Mouse (Mus musculus): Measurements from ENCODE around the gene Rhot1. TPM values are rescaled to one million over a fixed set of nuclear protein-coding genes. Genes with fewer than 3 reads are reported as not detected.

Gene Rhot1
- polyA plus RNA-seq, 1 experiment = 48.5 TPM

- DNase-seq (ENCODE audit: low read depth) = no peak
- TF ChIP-seq POLR2A (IDR thresholded peaks at IDR 0.05; ENCODE audit: borderline replicate concordance, extremely low read depth, insufficient read depth, insufficient read length, poor library complexity, severe bottlenecking) (no peak), CTCF (IDR thresholded peaks at IDR 0.05; ENCODE audit: borderline replicate concordance, extremely low read depth, insufficient read depth, insufficient read length) (no peak)
These were observed 29.5 kb downstream of the Rhot1 start for GRCm38 (mm10) chr11:80238306-80238705.

- TF ChIP-seq POLR2A (IDR thresholded peaks at IDR 0.05; ENCODE audit: borderline replicate concordance, extremely low read depth, insufficient read depth, insufficient read length, poor library complexity, severe bottlenecking) = no peak
- no peak for TF ChIP-seq CTCF (IDR thresholded peaks at IDR 0.05; ENCODE audit: borderline replicate concordance, extremely low read depth, insufficient read depth, insufficient read length)
- no peak for DNase-seq (ENCODE audit: low read depth)
These were observed 38.2 kb downstream of the Rhot1 start for GRCm38 (mm10) chr11:80247026-80247425.

- DNase-seq (ENCODE audit: low read depth) = no peak
- TF ChIP-seq CTCF (IDR thresholded peaks at IDR 0.05; ENCODE audit: borderline replicate concordance, extremely low read depth, insufficient read depth, insufficient read length) (no peak), POLR2A (IDR thresholded peaks at IDR 0.05; ENCODE audit: borderline replicate concordance, extremely low read depth, insufficient read depth, insufficient read length, poor library complexity, severe bottlenecking) (no peak)
These were observed 39.7 kb downstream of the Rhot1 start for GRCm38 (mm10) chr11:80248531-80248930.

- TF ChIP-seq POLR2A (IDR thresholded peaks at IDR 0.05; ENCODE audit: borderline replicate concordance, extremely low read depth, insufficient read depth, insufficient read length, poor library complexity, severe bottlenecking) = no peak
- TF ChIP-seq CTCF (IDR thresholded peaks at IDR 0.05; ENCODE audit: borderline replicate concordance, extremely low read depth, insufficient read depth, insufficient read length) = no peak
- no peak for DNase-seq (ENCODE audit: low read depth)
These were observed 55.3 kb downstream of the Rhot1 start for GRCm38 (mm10) chr11:80264137-80264536.

- TF ChIP-seq CTCF (IDR thresholded peaks at IDR 0.05; ENCODE audit: borderline replicate concordance, extremely low read depth, insufficient read depth, insufficient read length) = no peak
- no peak for TF ChIP-seq POLR2A (IDR thresholded peaks at IDR 0.05; ENCODE audit: borderline replicate concordance, extremely low read depth, insufficient read depth, insufficient read length, poor library complexity, severe bottlenecking)
- DNase-seq (ENCODE audit: low read depth) = no peak
These were observed 62.3 kb downstream of the Rhot1 start for GRCm38 (mm10) chr11:80271096-80271495.

GRCm38 (mm10) chr11:80275011-80275410, 66.2 kb downstream of the Rhot1 start:
- DNase-seq (ENCODE audit: low read depth) = no peak
- TF ChIP-seq POLR2A (IDR thresholded peaks at IDR 0.05; ENCODE audit: borderline replicate concordance, extremely low read depth, insufficient read depth, insufficient read length, poor library complexity, severe bottlenecking) (no peak), CTCF (IDR thresholded peaks at IDR 0.05; ENCODE audit: borderline replicate concordance, extremely low read depth, insufficient read depth, insufficient read length) (no peak)

- DNase-seq (ENCODE audit: low read depth) = no peak
- no peak for TF ChIP-seq POLR2A (IDR thresholded peaks at IDR 0.05; ENCODE audit: borderline replicate concordance, extremely low read depth, insufficient read depth, insufficient read length, poor library complexity, severe bottlenecking)
- no peak for TF ChIP-seq CTCF (IDR thresholded peaks at IDR 0.05; ENCODE audit: borderline replicate concordance, extremely low read depth, insufficient read depth, insufficient read length)
These were observed 69.2 kb downstream of the Rhot1 start for GRCm38 (mm10) chr11:80278054-80278453.

GRCm38 (mm10) chr11:80283786-80284185, 75.0 kb downstream of the Rhot1 start:
- DNase-seq (ENCODE audit: low read depth) = no peak
- TF ChIP-seq POLR2A (IDR thresholded peaks at IDR 0.05; ENCODE audit: borderline replicate concordance, extremely low read depth, insufficient read depth, insufficient read length, poor library complexity, severe bottlenecking) (no peak), CTCF (IDR thresholded peaks at IDR 0.05; ENCODE audit: borderline replicate concordance, extremely low read depth, insufficient read depth, insufficient read length) (no peak)

GRCm38 (mm10) chr11:80284641-80285040, 75.8 kb downstream of the Rhot1 start:
- no peak for TF ChIP-seq CTCF (IDR thresholded peaks at IDR 0.05; ENCODE audit: borderline replicate concordance, extremely low read depth, insufficient read depth, insufficient read length)
- TF ChIP-seq POLR2A (IDR thresholded peaks at IDR 0.05; ENCODE audit: borderline replicate concordance, extremely low read depth, insufficient read depth, insufficient read length, poor library complexity, severe bottlenecking) = no peak
- no peak for DNase-seq (ENCODE audit: low read depth)

GRCm38 (mm10) chr11:80287150-80287549, 78.3 kb downstream of the Rhot1 start:
- TF ChIP-seq POLR2A (IDR thresholded peaks at IDR 0.05; ENCODE audit: borderline replicate concordance, extremely low read depth, insufficient read depth, insufficient read length, poor library complexity, severe bottlenecking) = no peak
- peak; percentile 94 for TF ChIP-seq CTCF (IDR thresholded peaks at IDR 0.05; ENCODE audit: borderline replicate concordance, extremely low read depth, insufficient read depth, insufficient read length)
- peak; percentile 86 for DNase-seq (ENCODE audit: low read depth)

- peak; percentile 80 for DNase-seq (ENCODE audit: low read depth)
- TF ChIP-seq CTCF (IDR thresholded peaks at IDR 0.05; ENCODE audit: borderline replicate concordance, extremely low read depth, insufficient read depth, insufficient read length) (no peak), POLR2A (IDR thresholded peaks at IDR 0.05; ENCODE audit: borderline replicate concordance, extremely low read depth, insufficient read depth, insufficient read length, poor library complexity, severe bottlenecking) (peak; percentile 39; the same call in 1 of the 2 replicates)
These were observed 81.1 kb downstream of the Rhot1 start for GRCm38 (mm10) chr11:80289701-80290445.

- TF ChIP-seq POLR2A (IDR thresholded peaks at IDR 0.05; ENCODE audit: borderline replicate concordance, extremely low read depth, insufficient read depth, insufficient read length, poor library complexity, severe bottlenecking) (no peak), CTCF (IDR thresholded peaks at IDR 0.05; ENCODE audit: borderline replicate concordance, extremely low read depth, insufficient read depth, insufficient read length) (no peak)
- DNase-seq (ENCODE audit: low read depth) = no peak
These were observed 82.2 kb downstream of the Rhot1 start for GRCm38 (mm10) chr11:80291004-80291403.

All from brain, embryonic 14.5 days (tissue).